Mouse (Mus musculus) forebrain, embryonic 11.5 days (tissue): ENCODE data around the gene Phf10. TPM values are rescaled to one million over a fixed set of nuclear protein-coding genes. Genes with fewer than 3 reads are reported as not detected.
"Not testable (repeated sequence)": the region's sequence is repeated elsewhere in the genome, so short reads cannot be mapped to it uniquely, and the experiment has no call there.

Experiments
- ATAC-seq: fragments of 200-750 bp; cut with Nextera tagmentation; replicated peaks from 2 replicates; pipeline ENCODE4 v1.8.0; 2017; ENCODE audit warnings: moderate TSS enrichment; ENCODE audit not compliant: low FRiP score
- DNase-seq: peaks from one replicate; pipeline ENCODE4 v3.0.0-alpha.2; 2017; ENCODE audit warnings: low spot score
- H3K27ac ChIP-seq: fragments of 300-500 bp; sonication (generic); 2 replicates; pipeline ENCODE4 v1.5.1; 2014; ENCODE audit warnings: low read depth, low read length
- H3K27me3 ChIP-seq: fragments of 300-500 bp; sonication (generic); 2 replicates; pipeline ENCODE4 v1.6.1; 2014; ENCODE audit warnings: mild to moderate bottlenecking, low read length, mixed read lengths; ENCODE audit not compliant: control insufficient read depth, insufficient read depth
- H3K36me3 ChIP-seq: fragments of 300-500 bp; sonication (generic); 2 replicates; pipeline ENCODE4 v1.6.1; 2014; ENCODE audit warnings: mild to moderate bottlenecking, low read length, moderate library complexity, mixed read lengths; ENCODE audit not compliant: control insufficient read depth, insufficient read depth
- H3K4me1 ChIP-seq: fragments of 300-500 bp; sonication (generic); replicated peaks from 2 replicates; pipeline ENCODE4 v1.6.1; 2014; ENCODE audit warnings: low read length, mixed read lengths; ENCODE audit not compliant: control insufficient read depth, insufficient read depth
- H3K4me2 ChIP-seq: fragments of 300-500 bp; sonication (generic); 2 replicates; pipeline ENCODE4 v1.6.1; 2014; ENCODE audit warnings: low read depth, mild to moderate bottlenecking, low read length, moderate library complexity, mixed read lengths; ENCODE audit not compliant: severe bottlenecking
- H3K4me3 ChIP-seq: fragments of 300-500 bp; sonication (generic); 2 replicates; pipeline ENCODE4 v1.5.1; 2014; ENCODE audit warnings: low read depth, low read length
- H3K9ac ChIP-seq: fragments of 300-500 bp; sonication (generic); 2 replicates; pipeline ENCODE4 v1.6.1; 2014; ENCODE audit warnings: low read length
- H3K9me3 ChIP-seq: fragments of 300-500 bp; sonication (generic); 2 replicates; pipeline ENCODE4 v1.6.1; 2016; ENCODE audit warnings: low read length, mixed read lengths; ENCODE audit not compliant: control insufficient read depth
- WGBS: fragments of 180-500 bp; shearing (Covaris S2); extraction: QIAGEN DNeasy Blood & Tissue Kit; methylation state at CpG from one replicate; pipeline ENCODE4 v1.1.7; 2014; 5-methylcytosine and 5-hydroxymethylcytosine counted together
- polyA plus RNA-seq: library from polyadenylated mRNA; unstranded; fragments of >200 nt; fragmentation: Nextera tagmentation; extraction: Ambion mirVana; gene quantifications from 2 replicates; pipeline ENCODE4 v1.2.1, GENCODE M21; 2014

The Phf10 gene
- polyA plus RNA-seq, 1 experiment from 2014 or later, result 33.2 TPM

- DNase-seq, H3K9me3 ChIP-seq, H3K27ac ChIP-seq, H3K27me3 ChIP-seq, H3K9ac ChIP-seq, H3K36me3 ChIP-seq, H3K4me3 ChIP-seq, H3K4me2 ChIP-seq, H3K4me1 ChIP-seq: not testable (repeated sequence)
- peak; percentile 99 for ATAC-seq
- WGBS, result no CpG with 5 or more reads among the region's 60 CpGs
Measured at GRCm38 (mm10) chr17:14978362-14979038, 17.4 kb upstream of the Phf10 start, which contains the start of the genes 9030025P20Rik and Gm3417. Gene 9030025P20Rik (plus strand): TSS chr17:14978468. Gene Gm3417 (minus strand): TSS chr17:14978790.

- not testable (repeated sequence) for H3K27me3 ChIP-seq, H3K9me3 ChIP-seq, H3K36me3 ChIP-seq, H3K4me2 ChIP-seq, H3K27ac ChIP-seq, H3K4me1 ChIP-seq, H3K4me3 ChIP-seq, H3K9ac ChIP-seq, DNase-seq
- WGBS, result 2% methylated on average over 4 of the region's 7 CpGs
- peak; percentile 8; the same call in 1 of the 2 replicates for ATAC-seq
Measured at GRCm38 (mm10) chr17:14977718-14978361, 16.8 kb upstream of the Phf10 start.

GRCm38 (mm10) chr17:14968373-14968913, 7.4 kb upstream of the Phf10 start:
- H3K27ac ChIP-seq, H3K4me2 ChIP-seq, H3K27me3 ChIP-seq, DNase-seq, H3K36me3 ChIP-seq, H3K9ac ChIP-seq, H3K9me3 ChIP-seq, H3K4me3 ChIP-seq, ATAC-seq, H3K4me1 ChIP-seq: not testable (repeated sequence)
- no CpG with 5 or more reads among the region's 6 CpGs for WGBS

- H3K27me3 ChIP-seq, H3K4me2 ChIP-seq, H3K9ac ChIP-seq, H3K36me3 ChIP-seq, H3K4me3 ChIP-seq, H3K9me3 ChIP-seq, H3K27ac ChIP-seq, DNase-seq, H3K4me1 ChIP-seq: not testable (repeated sequence)
- ATAC-seq, result peak; percentile 94
- WGBS, result no CpG with 5 or more reads among the region's 44 CpGs
Measured at GRCm38 (mm10) chr17:14961557-14962154, 583 bp upstream of the Phf10 start.

DNA sequence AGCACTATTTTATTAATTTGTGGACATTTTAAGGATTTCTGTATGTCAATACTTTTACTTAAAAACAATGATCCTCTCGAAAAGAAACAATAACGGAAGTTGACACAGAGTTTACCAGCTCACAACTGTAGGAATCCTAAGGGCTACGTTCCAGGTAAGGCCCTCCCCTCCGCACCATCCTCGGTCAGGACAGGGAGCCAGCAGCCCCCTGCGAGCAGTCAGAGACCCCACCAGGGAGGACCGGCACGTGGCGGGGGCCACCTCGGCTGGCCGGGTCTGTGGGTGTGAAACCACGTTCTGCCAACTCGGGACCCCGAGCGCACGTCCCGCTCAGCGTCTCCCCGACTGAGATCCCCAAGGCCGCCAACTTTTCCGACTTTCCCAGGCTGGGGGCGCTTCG, 553 bp downstream of the Phf10 start:
- peaks cover 2% of the 10 kb centered on the region; the same call in 1 of the 2 replicates for H3K4me1 ChIP-seq
- peak overlapping the region; percentile 64 for H3K4me3 ChIP-seq
- peak overlapping the region; percentile 65 for H3K9ac ChIP-seq
- no peaks in the 10 kb centered on the region for H3K36me3 ChIP-seq
- WGBS, result under 1% methylated on average over 13 of the region's 23 CpGs
- H3K9me3 ChIP-seq, result no peaks in the 10 kb centered on the region
- peak; percentile 71 for DNase-seq
- H3K4me2 ChIP-seq, result peak overlapping the region; percentile 95
- no peaks in the 10 kb centered on the region for H3K27me3 ChIP-seq
- ATAC-seq, result peak; percentile 19
- no peak overlapping the region for H3K27ac ChIP-seq

GRCm38 (mm10) chr17:14959979-14960378, 1.1 kb downstream of the Phf10 start:
- Histone ChIP-seq H3K27me3 (no peaks in the 10 kb centered on the region), H3K4me3 (peak overlapping the region; percentile 14; the same call in 1 of the 2 replicates), H3K27ac (no peak overlapping the region), H3K4me2 (peak overlapping the region; percentile 41; the same call in 1 of the 2 replicates), H3K9ac (no peak overlapping the region), H3K9me3 (no peaks in the 10 kb centered on the region), H3K36me3 (no peaks in the 10 kb centered on the region), H3K4me1 (peaks cover 2% of the 10 kb centered on the region; the same call in 1 of the 2 replicates)
- ATAC-seq (no peak), DNase-seq (no peak)
- 32% methylated on average over 3 of the region's 3 CpGs for WGBS

- H3K9me3 ChIP-seq, result no peaks in the 10 kb centered on the region
- H3K4me1 ChIP-seq, result peaks cover 2% of the 10 kb centered on the region; the same call in 1 of the 2 replicates
- no peak overlapping the region for H3K4me3 ChIP-seq
- DNase-seq (no peak), ATAC-seq (no peak)
- H3K4me2 ChIP-seq, result no peak overlapping the region
- 91% methylated on average over 5 of the region's 5 CpGs for WGBS
- H3K36me3 ChIP-seq, result peaks cover 3% of the 10 kb centered on the region; the same call in 1 of the 2 replicates
- no peaks in the 10 kb centered on the region for H3K27me3 ChIP-seq
- no peak overlapping the region for H3K27ac ChIP-seq
- H3K9ac ChIP-seq, result no peak overlapping the region
Measured at GRCm38 (mm10) chr17:14958686-14959327, 2.3 kb downstream of the Phf10 start.

DNA sequence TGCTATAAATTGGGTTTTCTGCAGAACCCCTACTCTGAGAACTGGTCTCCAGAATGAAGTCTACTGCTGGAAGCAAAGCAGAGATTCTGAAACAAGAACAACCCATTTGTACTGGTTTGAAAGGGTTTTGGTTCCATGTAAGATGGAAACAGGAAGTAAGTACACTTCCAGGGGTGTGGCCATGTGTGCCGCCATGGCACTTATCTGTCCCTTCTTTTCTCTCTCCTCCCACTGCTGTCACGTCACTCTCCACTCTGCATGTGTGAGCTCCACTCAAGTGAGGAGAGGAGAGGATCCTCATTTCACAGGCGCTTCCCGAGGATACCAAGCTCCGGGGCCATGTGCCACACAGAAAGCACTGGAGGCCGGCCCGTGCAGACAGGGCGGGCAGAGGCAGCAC, 7.6 kb downstream of the Phf10 start:
- H3K27me3 ChIP-seq, result no peaks in the 10 kb centered on the region
- no peaks in the 10 kb centered on the region for H3K9me3 ChIP-seq
- H3K9ac ChIP-seq, result no peak overlapping the region
- 90% methylated on average over 8 of the region's 8 CpGs for WGBS
- DNase-seq (no peak), ATAC-seq (no peak)
- no peak overlapping the region for H3K4me3 ChIP-seq
- no peak overlapping the region for H3K4me2 ChIP-seq
- no peaks in the 10 kb centered on the region for H3K4me1 ChIP-seq
- peaks cover 3% of the 10 kb centered on the region; the same call in 1 of the 2 replicates for H3K36me3 ChIP-seq
- no peak overlapping the region for H3K27ac ChIP-seq
